Comparison of ENCODE assay signal across 25 mouse cellular contexts in the genomic region with DNA sequence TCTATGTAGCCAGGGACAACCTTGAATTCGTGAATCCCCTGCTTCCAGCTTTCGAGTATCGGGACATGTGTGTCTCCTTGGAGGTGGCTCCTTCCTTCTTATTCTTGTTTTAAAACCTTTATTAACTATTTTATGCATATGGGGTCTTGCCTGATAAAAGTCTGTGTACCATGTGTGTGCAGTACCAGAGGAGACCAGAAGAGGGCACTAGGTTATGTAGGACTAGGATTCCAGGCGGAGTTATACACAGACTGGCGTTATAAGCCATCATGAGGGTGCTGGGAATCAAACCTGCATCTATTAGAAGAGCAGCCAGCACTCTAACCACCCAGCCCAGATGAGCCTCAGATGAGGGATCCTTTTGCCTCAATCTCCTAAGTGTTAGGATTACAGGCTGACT. TPM values are rescaled to one million over a fixed set of nuclear protein-coding genes. Genes with fewer than 3 reads are reported as not detected.
DNase-seq lines count a peak whose midpoint lies in the region; ATAC-seq and TF ChIP-seq lines count a peak whose summit lies in the region.
"Had no signal": no experiment of that assay in that cellular context is flagged by ENCODE, and none has a peak within 500 bp of the region (broad histone marks: within the 10 kb centered on the region; RNA-seq: fewer than 3 reads in every experiment).

No protein-coding gene starts in this region.

- no peak overlapping the region for H3K4me2 ChIP-seq in hindbrain, postnatal 0 days (ENCODE audit: low read depth, low read length)
- H3K4me2 ChIP-seq in hindbrain, embryonic 14.5 days (replicated peaks), result no peak overlapping the region
- no peak overlapping the region for H3K4me2 ChIP-seq in lung, postnatal 0 days (replicated peaks; ENCODE audit: low read depth, low read length)
- H3K4me2 ChIP-seq in stomach, postnatal 0 days (replicated peaks; ENCODE audit: low read depth), result no peak overlapping the region
- H3K4me2 ChIP-seq in neural tube, embryonic 15.5 days, result no peak overlapping the region
- H3K4me2 ChIP-seq: midbrain, embryonic 12.5 days had no signal

- no peaks in the 10 kb centered on the region for H3K9me3 ChIP-seq in hindbrain, postnatal 0 days (ENCODE audit: low read length)
- H3K9me3 ChIP-seq in hindbrain, embryonic 14.5 days (ENCODE audit: control insufficient read depth, low read length), result no peaks in the 10 kb centered on the region
- H3K9me3 ChIP-seq in lung, postnatal 0 days (ENCODE audit: low read length), result no peaks in the 10 kb centered on the region
- H3K9me3 ChIP-seq in stomach, postnatal 0 days (ENCODE audit: control insufficient read depth, low read length), result no peaks in the 10 kb centered on the region
- H3K9me3 ChIP-seq in neural tube, embryonic 15.5 days (replicated peaks), result no peaks in the 10 kb centered on the region
- H3K9me3 ChIP-seq: limb, embryonic 10.5 days had no signal

- no peak overlapping the region for H3K27ac ChIP-seq in hindbrain, postnatal 0 days
- no peak overlapping the region for H3K27ac ChIP-seq in hindbrain, embryonic 14.5 days
- H3K27ac ChIP-seq in lung, postnatal 0 days (ENCODE audit: low read length), result no peak overlapping the region
- no peak overlapping the region for H3K27ac ChIP-seq in stomach, postnatal 0 days (replicated peaks)
- H3K27ac ChIP-seq in neural tube, embryonic 15.5 days (replicated peaks), result no peak overlapping the region
- H3K27ac ChIP-seq: forebrain, embryonic 10.5 days; heart, embryonic 10.5 days; limb, embryonic 10.5 days; macrophage; midbrain, embryonic 12.5 days had no signal

- WGBS in hindbrain, postnatal 0 days, result 97% methylated on average over 5 of the region's 5 CpGs
- 99% methylated on average over 5 of the region's 5 CpGs for WGBS in hindbrain, embryonic 14.5 days
- WGBS in lung, postnatal 0 days, result 97% methylated on average over 5 of the region's 5 CpGs
- WGBS in stomach, postnatal 0 days, result 96% methylated on average over 5 of the region's 5 CpGs
- WGBS in neural tube, embryonic 15.5 days, result 99% methylated on average over 5 of the region's 5 CpGs

- TF ChIP-seq CTCF in hindbrain, postnatal 0 days (IDR thresholded peaks at IDR 0.05; ENCODE audit: low read depth), result peak; percentile 46
- peak; percentile 49 for TF ChIP-seq CTCF in lung, postnatal 0 days (IDR thresholded peaks at IDR 0.05)
- TF ChIP-seq CTCF in stomach, postnatal 0 days (IDR thresholded peaks at IDR 0.05; ENCODE audit: low read depth), result peak; percentile 52

- peaks cover 23% of the 10 kb centered on the region; the same call in 1 of the 2 replicates for H3K36me3 ChIP-seq in hindbrain, postnatal 0 days (ENCODE audit: insufficient read depth, low read length)
- H3K36me3 ChIP-seq in hindbrain, embryonic 14.5 days (replicated peaks; ENCODE audit: control insufficient read depth, insufficient read depth), result peaks cover 80% of the 10 kb centered on the region
- peaks cover 19% of the 10 kb centered on the region for H3K36me3 ChIP-seq in lung, postnatal 0 days (ENCODE audit: insufficient read depth, low read length)
- no peaks in the 10 kb centered on the region for H3K36me3 ChIP-seq in stomach, postnatal 0 days (ENCODE audit: control insufficient read depth, insufficient read depth, low read length)
- peaks cover 64% of the 10 kb centered on the region for H3K36me3 ChIP-seq in neural tube, embryonic 15.5 days

- no peaks in the 10 kb centered on the region for H3K27me3 ChIP-seq in hindbrain, postnatal 0 days (ENCODE audit: insufficient read depth, low read length)
- H3K27me3 ChIP-seq in hindbrain, embryonic 14.5 days (ENCODE audit: control insufficient read depth, insufficient read depth, low read length), result no peaks in the 10 kb centered on the region
- H3K27me3 ChIP-seq in lung, postnatal 0 days (replicated peaks; ENCODE audit: insufficient read depth, low read length), result no peaks in the 10 kb centered on the region
- no peaks in the 10 kb centered on the region for H3K27me3 ChIP-seq in stomach, postnatal 0 days (ENCODE audit: control insufficient read depth, insufficient read depth, low read length)
- H3K27me3 ChIP-seq in neural tube, embryonic 15.5 days (replicated peaks), result no peaks in the 10 kb centered on the region
- H3K27me3 ChIP-seq: midbrain, embryonic 12.5 days had no signal

- ATAC-seq in hindbrain, postnatal 0 days, result no peak
- ATAC-seq in hindbrain, embryonic 14.5 days (ENCODE audit: low FRiP score), result no peak
- ATAC-seq in lung, postnatal 0 days, result no peak
- no peak for ATAC-seq in stomach, postnatal 0 days (ENCODE audit: low FRiP score, low TSS enrichment)
- no peak for ATAC-seq in neural tube, embryonic 15.5 days (ENCODE audit: low FRiP score)
- ATAC-seq: activated CD4-positive, CD25-positive, alpha-beta regulatory T cell, adult 4 months; hindbrain, embryonic 16.5 days had no signal

- no peaks in the 10 kb centered on the region for H3K4me1 ChIP-seq in hindbrain, postnatal 0 days (ENCODE audit: insufficient read depth, low read length)
- H3K4me1 ChIP-seq in hindbrain, embryonic 14.5 days (replicated peaks; ENCODE audit: control insufficient read depth, insufficient read depth, low read length), result no peaks in the 10 kb centered on the region
- no peaks in the 10 kb centered on the region for H3K4me1 ChIP-seq in lung, postnatal 0 days (ENCODE audit: insufficient read depth, low read depth, low read length)
- H3K4me1 ChIP-seq in stomach, postnatal 0 days (replicated peaks; ENCODE audit: control insufficient read depth, insufficient read depth), result no peaks in the 10 kb centered on the region
- no peaks in the 10 kb centered on the region for H3K4me1 ChIP-seq in neural tube, embryonic 15.5 days
- H3K4me1 ChIP-seq: forebrain, embryonic 10.5 days; limb, embryonic 10.5 days; midbrain, embryonic 12.5 days had no signal

- H3K9ac ChIP-seq in hindbrain, postnatal 0 days (replicated peaks; ENCODE audit: low read length), result no peak overlapping the region
- H3K9ac ChIP-seq in hindbrain, embryonic 14.5 days, result no peak overlapping the region
- no peak overlapping the region for H3K9ac ChIP-seq in lung, postnatal 0 days (replicated peaks; ENCODE audit: low read depth)
- no peak overlapping the region for H3K9ac ChIP-seq in stomach, postnatal 0 days (ENCODE audit: low read length)
- no peak overlapping the region for H3K9ac ChIP-seq in neural tube, embryonic 15.5 days (replicated peaks)
- H3K9ac ChIP-seq: midbrain, embryonic 12.5 days had no signal

- no peak for TF ChIP-seq EP300 in lung, postnatal 0 days (IDR thresholded peaks at IDR 0.05)
- TF ChIP-seq EP300 in stomach, postnatal 0 days (optimal IDR thresholded peaks at IDR 0.05), result no peak

- H3K4me3 ChIP-seq in hindbrain, postnatal 0 days (ENCODE audit: low read length), result no peak overlapping the region
- no peak overlapping the region for H3K4me3 ChIP-seq in hindbrain, embryonic 14.5 days (replicated peaks; ENCODE audit: low read length)
- H3K4me3 ChIP-seq in lung, postnatal 0 days (ENCODE audit: low read depth, low read length), result no peak overlapping the region
- no peak overlapping the region for H3K4me3 ChIP-seq in stomach, postnatal 0 days (ENCODE audit: low read depth, low read length)
- no peak overlapping the region for H3K4me3 ChIP-seq in neural tube, embryonic 15.5 days (replicated peaks)
- H3K4me3 ChIP-seq: forebrain, embryonic 10.5 days; heart, embryonic 10.5 days; limb, embryonic 10.5 days; midbrain, embryonic 12.5 days had no signal

- DNase-seq in hindbrain, postnatal 0 days (ENCODE audit: low spot score), result no peak
- DNase-seq in hindbrain, embryonic 14.5 days (ENCODE audit: low spot score), result no peak
- DNase-seq in lung, postnatal 0 days (ENCODE audit: low spot score), result no peak
- DNase-seq in lung, adult 18-20 months, result no peak
- DNase-seq in R1 (ENCODE audit: low read depth, low spot score), result peak; percentile 87
- DNase-seq in stomach, postnatal 0 days (ENCODE audit: low spot score), result peak; percentile 12
- DNase-seq: adrenal gland, postnatal 25 days; cerebellum, adult 9-10 months; gastrocnemius, postnatal 14 days; heart, postnatal 14 days; kidney, adult 8-10 months; right cerebral cortex, adult 18-20 months; thymus, adult 2 months had no signal

RNA-seq across cellular contexts. Expression of gene Sfn, which starts 9.8 kb away (rescaled TPM):
- total RNA-seq in hindbrain, postnatal 0 days (2014; rRNA removed), result 1.1 and 2.8 TPM in 2 replicates
- 1.2 and 1.4 TPM in 2 replicates for polyA plus RNA-seq in hindbrain, postnatal 0 days (2015; fragmentation: Nextera tagmentation; extraction: Ambion mirVana)
- 2.7 and 3.9 TPM in 2 replicates for polyA plus RNA-seq in hindbrain, embryonic 14.5 days (2014; fragmentation: Nextera tagmentation; extraction: Ambion mirVana)
- 23.7 and 32.4 TPM in 2 replicates for polyA plus RNA-seq in lung, postnatal 0 days (2015; fragmentation: Nextera tagmentation; extraction: Ambion mirVana)
- polyA plus RNA-seq in stomach, postnatal 0 days (2015; fragmentation: Nextera tagmentation; extraction: Ambion mirVana), result 355 and 371 TPM in 2 replicates
- 1.7 and 32.5 TPM in 2 replicates for polyA plus RNA-seq in neural tube, embryonic 15.5 days (2015; fragmentation: Nextera tagmentation; extraction: Ambion mirVana)

RNA-seq across cellular contexts. Expression of gene Gpn2, which starts 27.7 kb away (rescaled TPM):
- 20.0 and 32.2 TPM in 2 replicates for total RNA-seq in hindbrain, postnatal 0 days (2014; rRNA removed)
- polyA plus RNA-seq in hindbrain, postnatal 0 days (2015; fragmentation: Nextera tagmentation; extraction: Ambion mirVana), result 16.9 and 18.6 TPM in 2 replicates
- polyA plus RNA-seq in hindbrain, embryonic 14.5 days (2014; fragmentation: Nextera tagmentation; extraction: Ambion mirVana), result 19.7 and 20.4 TPM in 2 replicates
- 15.8 and 17.6 TPM in 2 replicates for polyA plus RNA-seq in lung, postnatal 0 days (2015; fragmentation: Nextera tagmentation; extraction: Ambion mirVana)
- 13.9 and 14.8 TPM in 2 replicates for polyA plus RNA-seq in stomach, postnatal 0 days (2015; fragmentation: Nextera tagmentation; extraction: Ambion mirVana)
- 17.0 and 17.2 TPM in 2 replicates for polyA plus RNA-seq in neural tube, embryonic 15.5 days (2015; fragmentation: Nextera tagmentation; extraction: Ambion mirVana)

RNA-seq across cellular contexts. Expression of gene Gpatch3, which starts 37.3 kb away (rescaled TPM):
- 8.3 and 8.8 TPM in 2 replicates for total RNA-seq in hindbrain, postnatal 0 days (2014; rRNA removed)
- polyA plus RNA-seq in hindbrain, postnatal 0 days (2015; fragmentation: Nextera tagmentation; extraction: Ambion mirVana), result 6.1 and 6.3 TPM in 2 replicates
- 6.2 and 7.5 TPM in 2 replicates for polyA plus RNA-seq in hindbrain, embryonic 14.5 days (2014; fragmentation: Nextera tagmentation; extraction: Ambion mirVana)
- 6.7 and 7.1 TPM in 2 replicates for polyA plus RNA-seq in lung, postnatal 0 days (2015; fragmentation: Nextera tagmentation; extraction: Ambion mirVana)
- 3.6 and 3.8 TPM in 2 replicates for polyA plus RNA-seq in stomach, postnatal 0 days (2015; fragmentation: Nextera tagmentation; extraction: Ambion mirVana)
- polyA plus RNA-seq in neural tube, embryonic 15.5 days (2015; fragmentation: Nextera tagmentation; extraction: Ambion mirVana), result 5.8 TPM in 2 replicates

RNA-seq across cellular contexts. Expression of gene Zdhhc18, which starts 38.1 kb away (rescaled TPM):
- total RNA-seq in hindbrain, postnatal 0 days (2014; rRNA removed), result 17.4 and 22.6 TPM in 2 replicates
- 8.2 and 10.2 TPM in 2 replicates for polyA plus RNA-seq in hindbrain, postnatal 0 days (2015; fragmentation: Nextera tagmentation; extraction: Ambion mirVana)
- 3.0 and 3.9 TPM in 2 replicates for polyA plus RNA-seq in hindbrain, embryonic 14.5 days (2014; fragmentation: Nextera tagmentation; extraction: Ambion mirVana)
- polyA plus RNA-seq in lung, postnatal 0 days (2015; fragmentation: Nextera tagmentation; extraction: Ambion mirVana), result 5.8 and 9.4 TPM in 2 replicates
- polyA plus RNA-seq in stomach, postnatal 0 days (2015; fragmentation: Nextera tagmentation; extraction: Ambion mirVana), result 1.6 and 3.6 TPM in 2 replicates
- polyA plus RNA-seq in neural tube, embryonic 15.5 days (2015; fragmentation: Nextera tagmentation; extraction: Ambion mirVana), result 4.3 and 7.0 TPM in 2 replicates

RNA-seq across cellular contexts. Expression of gene Nr0b2, which starts 58.6 kb away (rescaled TPM):
- 0.47 TPM in 1 of 2 replicates, not detected in the other for total RNA-seq in hindbrain, postnatal 0 days (2014; rRNA removed)
- polyA plus RNA-seq in hindbrain, postnatal 0 days (2015; fragmentation: Nextera tagmentation; extraction: Ambion mirVana), result 0.21 and 0.26 TPM in 2 replicates
- not detected in 2 replicates for polyA plus RNA-seq in hindbrain, embryonic 14.5 days (2014; fragmentation: Nextera tagmentation; extraction: Ambion mirVana)
- 0.37 and 0.39 TPM in 2 replicates for polyA plus RNA-seq in lung, postnatal 0 days (2015; fragmentation: Nextera tagmentation; extraction: Ambion mirVana)
- 4.7 and 5.2 TPM in 2 replicates for polyA plus RNA-seq in stomach, postnatal 0 days (2015; fragmentation: Nextera tagmentation; extraction: Ambion mirVana)
- 0.13 and 0.47 TPM in 2 replicates for polyA plus RNA-seq in neural tube, embryonic 15.5 days (2015; fragmentation: Nextera tagmentation; extraction: Ambion mirVana)
- total RNA-seq: gastrocnemius, postnatal 14 days; layer of hippocampus, postnatal 25 days had no signal
- polyA plus RNA-seq: activated CD4-positive, CD25-positive, alpha-beta regulatory T cell, adult 4 months; C2C12; embryonic facial prominence, embryonic 14.5 days; forebrain, embryonic 10.5 days; frontal cortex, adult 2 months; hindbrain, embryonic 16.5 days; macrophage; midbrain, embryonic 12.5 days had no signal

Comparison
In these comparisons a context has a peak if more than half of its experiments do, and no peak if none do; other contexts are left out.
1. DNase-seq: peak in R1 (single experiment) and stomach, postnatal 0 days (single experiment); none in hindbrain, postnatal 0 days (single experiment), hindbrain, embryonic 14.5 days (single experiment), lung, postnatal 0 days (single experiment) and lung, adult 18-20 months (0 of 2).
2. RNA of gene Sfn, which starts 9.8 kb away (polyA plus RNA-seq): 355 to 371 TPM in stomach, postnatal 0 days; 23.7 to 32.4 TPM in lung, postnatal 0 days, 2.7 to 3.9 TPM in hindbrain, embryonic 14.5 days, 1.7 to 32.5 TPM in neural tube, embryonic 15.5 days and 1.2 to 1.4 TPM in hindbrain, postnatal 0 days; every median in the first group is over 10 times any median in the second.
3. Peak in every context shown above with its lines, with median percentiles within 50 percentile points of each other: CTCF ChIP-seq.